ENCODE assay signal across 16 mouse cellular contexts in the genomic region with DNA sequence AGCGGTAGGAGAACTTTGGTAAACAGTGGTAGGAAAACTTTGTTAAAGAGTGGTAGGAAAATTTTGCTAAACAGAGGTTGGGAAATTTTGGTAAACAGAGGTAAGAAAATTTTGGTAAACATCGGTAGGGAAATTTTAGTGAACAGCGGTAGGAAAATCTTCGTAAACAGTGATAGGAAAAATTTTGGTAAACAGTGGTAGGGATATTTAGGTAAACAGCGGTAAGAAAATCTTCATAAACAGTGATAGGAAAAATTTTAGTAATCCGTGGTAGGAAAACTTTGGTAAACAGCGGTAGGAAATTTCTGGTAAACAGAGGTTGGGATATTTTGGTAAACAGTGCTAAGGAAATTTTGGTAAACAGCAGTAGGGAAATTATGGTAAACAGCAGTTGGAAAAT.
DNase-seq lines count a peak whose midpoint lies in the region; ATAC-seq lines count a peak whose summit lies in the region.
"Had no signal": no experiment of that assay in that cellular context is flagged by ENCODE, and none has a peak within 500 bp of the region (broad histone marks: within the 10 kb centered on the region; RNA-seq: fewer than 3 reads in every experiment).

No protein-coding gene starts in this region.

- H3K27ac ChIP-seq in hindbrain, embryonic 14.5 days: no peak overlapping the region
- no peak overlapping the region for H3K27ac ChIP-seq in hindbrain, embryonic 12.5 days
- H3K27ac ChIP-seq in kidney, embryonic 16.5 days (ENCODE audit: low read length): no peak overlapping the region
- H3K27ac ChIP-seq: embryonic facial prominence, embryonic 12.5 days; limb, embryonic 12.5 days had no signal

- H3K9me3 ChIP-seq in hindbrain, embryonic 14.5 days (ENCODE audit: control insufficient read depth, low read length): peaks cover 16% of the 10 kb centered on the region; the same call in 1 of the 2 replicates
- H3K9me3 ChIP-seq in hindbrain, embryonic 12.5 days (replicated peaks): peaks cover 8% of the 10 kb centered on the region
- H3K9me3 ChIP-seq in kidney, embryonic 16.5 days (ENCODE audit: low read length): peaks cover 12% of the 10 kb centered on the region; the same call in 1 of the 2 replicates

- no peaks in the 10 kb centered on the region for H3K27me3 ChIP-seq in hindbrain, embryonic 14.5 days (ENCODE audit: control insufficient read depth, insufficient read depth, low read length)
- no peaks in the 10 kb centered on the region for H3K27me3 ChIP-seq in hindbrain, embryonic 12.5 days
- no peaks in the 10 kb centered on the region for H3K27me3 ChIP-seq in kidney, embryonic 16.5 days (ENCODE audit: insufficient read depth, low read length)
- H3K27me3 ChIP-seq: embryonic facial prominence, embryonic 12.5 days; limb, embryonic 12.5 days had no signal

- no peak overlapping the region for H3K9ac ChIP-seq in hindbrain, embryonic 14.5 days
- H3K9ac ChIP-seq in hindbrain, embryonic 12.5 days: no peak overlapping the region
- no peak overlapping the region for H3K9ac ChIP-seq in kidney, embryonic 16.5 days (replicated peaks; ENCODE audit: low read length)
- H3K9ac ChIP-seq: embryonic facial prominence, embryonic 12.5 days; limb, embryonic 12.5 days had no signal

- no peaks in the 10 kb centered on the region for H3K4me1 ChIP-seq in hindbrain, embryonic 14.5 days (replicated peaks; ENCODE audit: control insufficient read depth, insufficient read depth, low read length)
- H3K4me1 ChIP-seq in hindbrain, embryonic 12.5 days: no peaks in the 10 kb centered on the region
- no peaks in the 10 kb centered on the region for H3K4me1 ChIP-seq in kidney, embryonic 16.5 days (ENCODE audit: insufficient read depth, low read length)
- H3K4me1 ChIP-seq: embryonic facial prominence, embryonic 12.5 days; limb, embryonic 12.5 days had no signal

- WGBS in hindbrain, embryonic 14.5 days: 83% methylated on average over 7 of the region's 7 CpGs
- WGBS in hindbrain, embryonic 12.5 days: 71% methylated on average over 7 of the region's 7 CpGs
- WGBS in kidney, embryonic 16.5 days: 81% methylated on average over 7 of the region's 7 CpGs

- H3K4me3 ChIP-seq in hindbrain, embryonic 14.5 days (replicated peaks; ENCODE audit: low read length): no peak overlapping the region
- no peak overlapping the region for H3K4me3 ChIP-seq in hindbrain, embryonic 12.5 days
- no peak overlapping the region for H3K4me3 ChIP-seq in kidney, embryonic 16.5 days (ENCODE audit: low read length)
- H3K4me3 ChIP-seq: embryonic facial prominence, embryonic 12.5 days; limb, embryonic 12.5 days had no signal

- H3K4me2 ChIP-seq in hindbrain, embryonic 14.5 days (replicated peaks): no peak overlapping the region
- H3K4me2 ChIP-seq in hindbrain, embryonic 12.5 days (replicated peaks): no peak overlapping the region
- no peak overlapping the region for H3K4me2 ChIP-seq in kidney, embryonic 16.5 days (replicated peaks; ENCODE audit: low read depth, low read length)
- H3K4me2 ChIP-seq: embryonic facial prominence, embryonic 12.5 days; limb, embryonic 12.5 days had no signal

- DNase-seq in hindbrain, embryonic 14.5 days (ENCODE audit: low spot score): peak; percentile 31
- DNase-seq in A20 (ENCODE audit: low read depth, low spot score): peak; percentile 48
- DNase-seq in MN1 (ENCODE audit: low spot score): peak; percentile 17
- DNase-seq in hindlimb bud, embryonic 11.5 days (ENCODE audit: extremely low spot score, low read depth, low spot score): peak; percentile 30
- no peak for DNase-seq in layer of hippocampus, adult 11-12 months (ENCODE audit: low spot score)
- no peak for DNase-seq in urinary bladder, postnatal 4 days (ENCODE audit: low spot score in 2 of 2)
- DNase-seq: cerebellum, adult 11-12 months; heart, postnatal 4 days; kidney, postnatal 4 days; lung, adult 2 months; thymus, adult 18-20 months had no signal

- H3K36me3 ChIP-seq in hindbrain, embryonic 14.5 days (replicated peaks; ENCODE audit: control insufficient read depth, insufficient read depth): no peaks in the 10 kb centered on the region
- no peaks in the 10 kb centered on the region for H3K36me3 ChIP-seq in hindbrain, embryonic 12.5 days
- no peaks in the 10 kb centered on the region for H3K36me3 ChIP-seq in kidney, embryonic 16.5 days (ENCODE audit: insufficient read depth, low read length)
- H3K36me3 ChIP-seq: embryonic facial prominence, embryonic 12.5 days; limb, embryonic 12.5 days had no signal

- no peak for ATAC-seq in hindbrain, embryonic 14.5 days (ENCODE audit: low FRiP score)
- ATAC-seq in hindbrain, embryonic 12.5 days (ENCODE audit: low FRiP score): no peak
- no peak for ATAC-seq in kidney, embryonic 16.5 days (ENCODE audit: low FRiP score, low TSS enrichment)
- ATAC-seq: intestine, postnatal 0 days had no signal

Comparison
In these comparisons a context has a peak if more than half of its experiments do, and no peak if none do; other contexts are left out.
1. DNase-seq: peak in hindbrain, embryonic 14.5 days (single experiment), A20 (single experiment), MN1 (single experiment) and hindlimb bud, embryonic 11.5 days (single experiment); none in layer of hippocampus, adult 11-12 months (single experiment) and urinary bladder, postnatal 4 days (0 of 2).